Mouse (Mus musculus) neural tube, embryonic 15.5 days (tissue): ENCODE results near the gene Myo5c. TPM values are rescaled to one million over a fixed set of nuclear protein-coding genes. Genes with fewer than 3 reads are reported as not detected.

ENCODE experiments used
- ATAC-seq: fragments of 200-750 bp; cut with Nextera tagmentation; 2 replicates; pipeline ENCODE4 v1.8.0; 2017; ENCODE audit warnings: mild to moderate bottlenecking, moderate TSS enrichment, moderate library complexity; ENCODE audit not compliant: low FRiP score
- H3K27ac ChIP-seq: fragments of 300-500 bp; sonication (generic); replicated peaks from 2 replicates; pipeline ENCODE4 v1.5.1; 2015; ENCODE audit warnings: mild to moderate bottlenecking, inconsistent platforms
- H3K27me3 ChIP-seq: fragments of 300-500 bp; sonication (generic); replicated peaks from 2 replicates; pipeline ENCODE4 v1.6.1; 2015; ENCODE audit warnings: inconsistent platforms
- H3K36me3 ChIP-seq: fragments of 300-500 bp; sonication (generic); 2 replicates; pipeline ENCODE4 v1.6.1; 2015; ENCODE audit warnings: inconsistent platforms
- H3K4me1 ChIP-seq: fragments of 300-500 bp; sonication (generic); 2 replicates; pipeline ENCODE4 v1.6.1; 2015; ENCODE audit warnings: inconsistent platforms
- H3K4me2 ChIP-seq: fragments of 300-500 bp; sonication (generic); 2 replicates; pipeline ENCODE4 v1.6.1; 2015; ENCODE audit warnings: inconsistent platforms, mild to moderate bottlenecking, moderate library complexity
- H3K4me3 ChIP-seq: fragments of 300-500 bp; sonication (generic); replicated peaks from 2 replicates; pipeline ENCODE4 v1.5.1; 2015; ENCODE audit warnings: mild to moderate bottlenecking, inconsistent platforms
- H3K9ac ChIP-seq: fragments of 300-500 bp; sonication (generic); replicated peaks from 2 replicates; pipeline ENCODE4 v1.6.1; 2015; ENCODE audit warnings: mild to moderate bottlenecking, inconsistent platforms
- H3K9me3 ChIP-seq: fragments of 300-500 bp; sonication (generic); replicated peaks from 2 replicates; pipeline ENCODE4 v1.6.1; 2016; ENCODE audit warnings: inconsistent platforms
- WGBS: fragments of 180-500 bp; shearing (Covaris S2); methylation state at CpG from one replicate; pipeline ENCODE4 v1.1.7; 2015; ENCODE audit warnings: mixed read lengths; 5-methylcytosine and 5-hydroxymethylcytosine counted together
- polyA plus RNA-seq: library from polyadenylated mRNA; unstranded; fragments of >200 nt; fragmentation: Nextera tagmentation; extraction: Ambion mirVana; gene quantifications from 2 replicates; pipeline ENCODE4 v1.2.1, GENCODE M21; 2015

Gene Myo5c
- polyA plus RNA-seq, 1 experiment from 2014 or later, result 0.33 TPM

GRCm38 (mm10) chr9:75313138-75313831 lies 81.5 kb downstream of the Myo5c start:
- peak overlapping the region; percentile 91 for H3K27ac ChIP-seq
- 23% methylated on average over 11 of the region's 11 CpGs for WGBS
- H3K27me3 ChIP-seq, result no peaks in the 10 kb centered on the region
- peak overlapping the region; percentile 67 for H3K4me2 ChIP-seq
- peak overlapping the region; percentile 79 for H3K4me3 ChIP-seq
- H3K36me3 ChIP-seq, result peaks cover 8% of the 10 kb centered on the region; the same call in 1 of the 2 replicates
- H3K9me3 ChIP-seq, result no peaks in the 10 kb centered on the region
- peak overlapping the region; percentile 73 for H3K9ac ChIP-seq
- peak; percentile 73 for ATAC-seq
- peaks cover 28% of the 10 kb centered on the region for H3K4me1 ChIP-seq

GRCm38 (mm10) chr9:75313832-75314516 lies 82.2 kb downstream of the Myo5c start:
- peak; percentile 91 for ATAC-seq
- no peaks in the 10 kb centered on the region for H3K9me3 ChIP-seq

GRCm38 (mm10) chr9:75314517-75315105 lies 82.8 kb downstream of the Myo5c start:
- no peaks in the 10 kb centered on the region for H3K27me3 ChIP-seq
- 1% methylated on average over 22 of the region's 22 CpGs for WGBS

More at GRCm38 (mm10) chr9:75313832-75314516, 82.2 kb downstream of the Myo5c start:
- Histone ChIP-seq H3K4me3 (peak overlapping the region; percentile 79), H3K36me3 (peaks cover 11% of the 10 kb centered on the region; the same call in 1 of the 2 replicates), H3K9ac (peak overlapping the region; percentile 73), H3K4me1 (peaks cover 34% of the 10 kb centered on the region), H3K4me2 (peak overlapping the region; percentile 67), H3K27ac (peak overlapping the region; percentile 91), H3K27me3 (no peaks in the 10 kb centered on the region)
- WGBS, result under 1% methylated on average over 52 of the region's 52 CpGs

GRCm38 (mm10) chr9:75315238-75315637 lies 83.4 kb downstream of the Myo5c start:
- no peaks in the 10 kb centered on the region for H3K9me3 ChIP-seq
- no peak for ATAC-seq
- peak overlapping the region; percentile 73; the same call in 1 of the 2 replicates for H3K9ac ChIP-seq
- peaks cover 11% of the 10 kb centered on the region; the same call in 1 of the 2 replicates for H3K36me3 ChIP-seq
- H3K27me3 ChIP-seq, result no peaks in the 10 kb centered on the region
- H3K4me2 ChIP-seq, result peak overlapping the region; percentile 67
- H3K4me3 ChIP-seq, result peak overlapping the region; percentile 79
- peak overlapping the region; percentile 91; the same call in 1 of the 2 replicates for H3K27ac ChIP-seq
- WGBS, result 77% methylated on average over 3 of the region's 3 CpGs
- peaks cover 36% of the 10 kb centered on the region for H3K4me1 ChIP-seq

More at GRCm38 (mm10) chr9:75314517-75315105, 82.8 kb downstream of the Myo5c start:
- H3K9ac ChIP-seq, result peak overlapping the region; percentile 73
- peaks cover 36% of the 10 kb centered on the region for H3K4me1 ChIP-seq
- peaks cover 11% of the 10 kb centered on the region; the same call in 1 of the 2 replicates for H3K36me3 ChIP-seq
- H3K27ac ChIP-seq, result peak overlapping the region; percentile 91
- H3K4me3 ChIP-seq, result peak overlapping the region; percentile 79
- peak; percentile 27; the same call in 1 of the 2 replicates for ATAC-seq
- H3K4me2 ChIP-seq, result peak overlapping the region; percentile 67
- no peaks in the 10 kb centered on the region for H3K9me3 ChIP-seq

GRCm38 (mm10) chr9:75316771-75317170 lies 85.0 kb downstream of the Myo5c start:
- ATAC-seq, result no peak
- no peak overlapping the region for H3K4me3 ChIP-seq
- H3K4me1 ChIP-seq, result peaks cover 36% of the 10 kb centered on the region
- 93% methylated on average over 6 of the region's 6 CpGs for WGBS
- H3K27me3 ChIP-seq, result no peaks in the 10 kb centered on the region
- H3K4me2 ChIP-seq, result no peak overlapping the region
- H3K9ac ChIP-seq, result no peak overlapping the region
- H3K36me3 ChIP-seq, result peaks cover 11% of the 10 kb centered on the region; the same call in 1 of the 2 replicates
- H3K9me3 ChIP-seq, result no peaks in the 10 kb centered on the region
- H3K27ac ChIP-seq, result no peak overlapping the region

- no peak overlapping the region for H3K9ac ChIP-seq
- peaks cover 32% of the 10 kb centered on the region for H3K4me1 ChIP-seq
- H3K27ac ChIP-seq, result no peak overlapping the region
- H3K4me2 ChIP-seq, result no peak overlapping the region
- H3K27me3 ChIP-seq, result no peaks in the 10 kb centered on the region
- WGBS, result 97% methylated on average over 2 of the region's 2 CpGs
- no peak for ATAC-seq
- H3K4me3 ChIP-seq, result no peak overlapping the region
- peaks cover 11% of the 10 kb centered on the region; the same call in 1 of the 2 replicates for H3K36me3 ChIP-seq
- no peaks in the 10 kb centered on the region for H3K9me3 ChIP-seq
Measured at GRCm38 (mm10) chr9:75318196-75318595, 86.4 kb downstream of the Myo5c start.

- H3K36me3 ChIP-seq, result peaks cover 11% of the 10 kb centered on the region; the same call in 1 of the 2 replicates
- no peak for ATAC-seq
- no peak overlapping the region for H3K4me3 ChIP-seq
- H3K9ac ChIP-seq, result no peak overlapping the region
- 88% methylated on average over 3 of the region's 3 CpGs for WGBS
- no peak overlapping the region for H3K27ac ChIP-seq
- H3K4me2 ChIP-seq, result no peak overlapping the region
- no peaks in the 10 kb centered on the region for H3K9me3 ChIP-seq
- peaks cover 27% of the 10 kb centered on the region for H3K4me1 ChIP-seq
- H3K27me3 ChIP-seq, result no peaks in the 10 kb centered on the region
Measured at GRCm38 (mm10) chr9:75319365-75319764, 87.5 kb downstream of the Myo5c start.

GRCm38 (mm10) chr9:75322099-75322885 lies 90.5 kb downstream of the Myo5c start:
- Histone ChIP-seq H3K4me2 (no peak overlapping the region), H3K9me3 (no peaks in the 10 kb centered on the region), H3K4me1 (peaks cover 8% of the 10 kb centered on the region; the same call in 1 of the 2 replicates), H3K27ac (no peak overlapping the region), H3K9ac (no peak overlapping the region), H3K36me3 (peaks cover 23% of the 10 kb centered on the region), H3K27me3 (no peaks in the 10 kb centered on the region), H3K4me3 (no peak overlapping the region)
- no peak for ATAC-seq
- 87% methylated on average over 13 of the region's 13 CpGs for WGBS

- Histone ChIP-seq H3K9me3 (no peaks in the 10 kb centered on the region), H3K36me3 (peaks cover 47% of the 10 kb centered on the region), H3K27me3 (no peaks in the 10 kb centered on the region), H3K9ac (no peak overlapping the region), H3K4me1 (no peaks in the 10 kb centered on the region), H3K4me2 (no peak overlapping the region), H3K27ac (no peak overlapping the region), H3K4me3 (no peak overlapping the region)
- no peak for ATAC-seq
- 99% methylated on average over 3 of the region's 3 CpGs for WGBS
Measured at GRCm38 (mm10) chr9:75328047-75328446, 96.2 kb downstream of the Myo5c start.

- ATAC-seq, result no peak
- 75% methylated on average over 8 of the region's 8 CpGs for WGBS
Measured at GRCm38 (mm10) chr9:75330821-75331220, 99.0 kb downstream of the Myo5c start.

GRCm38 (mm10) chr9:75334440-75334839 lies 102.6 kb downstream of the Myo5c start:
- Histone ChIP-seq H3K27me3 (no peaks in the 10 kb centered on the region), H3K9me3 (no peaks in the 10 kb centered on the region), H3K9ac (no peak overlapping the region), H3K4me3 (no peak overlapping the region), H3K36me3 (peaks cover 80% of the 10 kb centered on the region), H3K27ac (no peak overlapping the region), H3K4me2 (no peak overlapping the region), H3K4me1 (no peaks in the 10 kb centered on the region)
- WGBS, result 80% methylated on average over 4 of the region's 4 CpGs
- ATAC-seq, result no peak

More at GRCm38 (mm10) chr9:75330821-75331220, 99.0 kb downstream of the Myo5c start:
- Histone ChIP-seq H3K27me3 (no peaks in the 10 kb centered on the region), H3K36me3 (peaks cover 65% of the 10 kb centered on the region), H3K27ac (no peak overlapping the region), H3K4me3 (no peak overlapping the region), H3K4me2 (no peak overlapping the region), H3K9ac (no peak overlapping the region), H3K9me3 (no peaks in the 10 kb centered on the region), H3K4me1 (no peaks in the 10 kb centered on the region)
